Mouse (Mus musculus): ENCODE measurements around the gene Trit1. TPM values are rescaled to one million over a fixed set of nuclear protein-coding genes. Genes with fewer than 3 reads are reported as not detected.

The Trit1 gene
- total and polyA plus RNA-seq, 2 experiments from 2014 or later: 22.1 to 23.7 TPM

DNA sequence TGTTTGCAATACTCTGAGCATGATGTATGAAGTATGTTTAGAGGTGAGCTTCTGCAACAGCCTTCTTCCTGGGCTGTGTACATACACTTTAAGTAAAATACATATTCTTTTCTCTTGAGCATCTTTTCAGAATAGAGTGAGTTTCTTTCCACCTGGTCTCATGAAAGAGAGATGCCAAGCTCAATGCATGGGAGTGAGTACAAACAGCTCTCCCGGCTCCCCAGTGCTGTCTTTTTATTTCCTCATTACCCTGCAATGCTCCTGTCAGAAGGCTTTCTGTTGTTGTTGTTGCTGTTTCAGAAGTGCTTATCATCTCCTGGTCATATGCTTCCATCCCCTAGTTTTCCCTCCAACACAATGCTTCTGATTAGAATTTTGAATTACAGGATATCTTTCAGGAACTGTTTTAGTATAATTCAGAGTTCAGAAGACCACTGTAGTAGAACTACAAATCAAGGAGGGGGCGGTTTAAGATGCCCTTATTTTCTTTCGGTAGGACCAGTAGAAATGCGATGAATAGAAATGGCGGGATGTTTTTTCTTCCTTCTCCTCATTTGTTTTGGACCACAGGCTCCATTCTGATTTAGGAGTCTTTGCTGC is 3.0 kb upstream of the Trit1 start:
- Histone ChIP-seq H3K27me3 (ENCODE audit: insufficient read depth, low read length) (no peaks in the 10 kb centered on the region), H3K4me1 (ENCODE audit: insufficient read depth) (peaks cover 44% of the 10 kb centered on the region), H3K4me3 (ENCODE audit: low read depth, low read length) (0 out of 2 replicates have a peak overlapping the region, but pooled peaks have one; percentile 4), H3K4me2 (ENCODE audit: low read depth) (peak overlapping the region; percentile 42), H3K9me3 (ENCODE audit: low read length) (no peaks in the 10 kb centered on the region), H3K9ac (peak overlapping the region; percentile 39), H3K36me3 (ENCODE audit: insufficient read depth) (no peaks in the 10 kb centered on the region), H3K27ac (ENCODE audit: low read depth, low read length) (peak overlapping the region; percentile 96)
- TF ChIP-seq CTCF (IDR thresholded peaks at IDR 0.05; ENCODE audit: low read depth): no peak
- ATAC-seq (peak; percentile 5), DNase-seq (no peak)
- 2% methylated on average over 5 of the region's 5 CpGs for WGBS

DNA sequence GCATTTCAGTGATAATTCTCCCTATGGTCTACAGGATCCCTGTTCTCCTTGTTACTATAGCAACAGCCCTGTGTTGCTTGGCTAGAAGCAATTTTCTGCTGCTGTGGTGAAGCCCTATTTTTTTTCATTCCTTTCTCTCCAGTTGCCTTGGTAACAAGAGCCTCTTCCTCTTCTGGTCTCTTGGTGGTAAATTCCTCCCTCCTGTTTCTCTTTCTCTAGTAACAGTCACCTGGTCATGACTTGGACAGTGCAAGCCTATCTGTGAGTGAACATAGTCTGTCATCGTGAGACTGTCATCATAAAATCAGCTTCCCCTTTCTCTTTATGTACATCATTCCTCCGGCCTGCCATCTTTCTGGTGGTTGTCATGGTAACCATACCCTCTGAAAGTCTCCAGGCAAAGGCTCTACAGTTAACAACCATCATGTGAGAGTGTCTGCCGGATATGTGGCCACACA is 2.4 kb upstream of the Trit1 start:
- no peak overlapping the region for H3K4me3 ChIP-seq (ENCODE audit: low read depth, low read length)
- peak; percentile 80 for ATAC-seq
- H3K9ac ChIP-seq: no peak overlapping the region
- H3K27ac ChIP-seq (ENCODE audit: low read depth, low read length): peak overlapping the region; percentile 96
- DNase-seq: peak; percentile 93
- H3K27me3 ChIP-seq (ENCODE audit: insufficient read depth, low read length): no peaks in the 10 kb centered on the region
- H3K36me3 ChIP-seq (ENCODE audit: insufficient read depth): no peaks in the 10 kb centered on the region
- H3K4me1 ChIP-seq (ENCODE audit: insufficient read depth): peaks cover 45% of the 10 kb centered on the region
- 6% methylated on average over 3 of the region's 3 CpGs for WGBS
- peak overlapping the region; percentile 42 for H3K4me2 ChIP-seq (ENCODE audit: low read depth)
- no peak for TF ChIP-seq CTCF (IDR thresholded peaks at IDR 0.05; ENCODE audit: low read depth)
- H3K9me3 ChIP-seq (ENCODE audit: low read length): no peaks in the 10 kb centered on the region

DNA sequence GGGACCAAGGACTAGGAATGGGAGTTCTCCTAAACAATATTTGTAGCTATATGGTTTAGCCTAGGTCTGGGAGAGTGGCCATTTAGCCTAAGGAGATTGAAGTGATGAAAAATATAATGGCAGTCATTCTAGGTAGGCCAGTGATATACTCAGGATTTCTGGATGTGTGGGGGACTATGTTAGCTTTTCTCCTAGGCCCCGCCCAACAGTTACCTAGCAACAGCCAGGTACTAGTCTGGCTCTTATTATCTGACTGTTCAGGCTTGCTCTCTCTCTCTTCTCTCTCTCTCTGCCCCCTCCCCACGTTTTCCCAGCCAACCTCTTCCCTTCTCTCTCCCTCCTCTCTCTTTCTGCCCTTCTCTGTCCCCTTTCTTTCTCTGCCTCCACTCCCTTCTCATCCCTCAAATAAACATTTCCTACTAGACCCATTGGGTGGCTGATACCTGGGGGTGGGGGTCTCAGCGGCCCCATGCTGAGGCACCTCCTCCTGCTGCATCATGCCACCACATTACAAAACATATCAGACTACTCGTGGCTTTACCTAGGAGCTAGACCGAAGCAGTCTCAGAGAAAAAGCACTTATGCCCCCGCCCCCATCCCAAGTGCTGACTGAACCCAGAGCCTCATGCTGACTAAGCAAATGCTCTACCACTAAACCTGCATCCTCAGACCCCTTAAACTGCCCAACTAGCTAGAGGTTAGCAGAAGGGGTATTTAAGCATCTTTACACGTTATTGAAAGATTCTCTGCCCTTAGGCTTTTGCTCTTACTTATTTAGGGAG is 1.7 kb upstream of the Trit1 start:
- peak; percentile 47 for ATAC-seq
- Histone ChIP-seq H3K9me3 (ENCODE audit: low read length) (no peaks in the 10 kb centered on the region), H3K4me1 (ENCODE audit: insufficient read depth) (peaks cover 45% of the 10 kb centered on the region), H3K27ac (ENCODE audit: low read depth, low read length) (peak overlapping the region; percentile 96), H3K4me3 (ENCODE audit: low read depth, low read length) (no peak overlapping the region), H3K9ac (peak overlapping the region; percentile 47; the same call in 1 of the 2 replicates), H3K4me2 (ENCODE audit: low read depth) (peak overlapping the region; percentile 42; the same call in 1 of the 2 replicates), H3K27me3 (ENCODE audit: insufficient read depth, low read length) (no peaks in the 10 kb centered on the region), H3K36me3 (ENCODE audit: insufficient read depth) (no peaks in the 10 kb centered on the region)
- TF ChIP-seq CTCF (IDR thresholded peaks at IDR 0.05; ENCODE audit: low read depth): no peak
- DNase-seq: no peak
- WGBS: 19% methylated on average over 7 of the region's 7 CpGs

DNA sequence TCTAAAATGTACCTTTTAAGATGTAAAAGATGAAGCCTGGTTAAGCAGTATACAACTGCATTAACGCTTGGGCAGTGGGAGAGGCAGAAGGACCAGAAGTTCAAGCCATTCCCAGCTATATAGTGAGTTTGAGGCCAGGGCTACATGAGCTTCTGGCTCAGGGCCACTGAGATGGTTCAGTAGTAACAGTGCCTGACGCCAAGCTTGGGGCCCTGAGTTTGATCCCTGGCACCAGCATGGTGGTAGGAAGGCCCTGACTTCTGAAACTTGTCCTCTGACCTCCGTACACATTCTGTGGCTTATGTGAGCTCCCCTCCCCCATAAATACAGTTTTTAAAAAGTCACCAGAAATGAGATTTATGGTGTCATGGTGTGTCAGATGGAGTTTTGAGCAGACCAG is 5.2 kb downstream of the Trit1 start:
- TF ChIP-seq CTCF (IDR thresholded peaks at IDR 0.05; ENCODE audit: low read depth): no peak
- no peak for ATAC-seq
- WGBS: 94% methylated on average over 3 of the region's 3 CpGs

GRCm38 (mm10) chr4:123022896-123023295 is 6.5 kb downstream of the Trit1 start:
- Histone ChIP-seq H3K9ac (no peak overlapping the region), H3K9me3 (ENCODE audit: low read length) (no peaks in the 10 kb centered on the region), H3K4me2 (ENCODE audit: low read depth) (no peak overlapping the region), H3K4me3 (ENCODE audit: low read depth, low read length) (no peak overlapping the region), H3K36me3 (ENCODE audit: insufficient read depth) (no peaks in the 10 kb centered on the region), H3K4me1 (ENCODE audit: insufficient read depth) (peaks cover 6% of the 10 kb centered on the region), H3K27me3 (ENCODE audit: insufficient read depth, low read length) (no peaks in the 10 kb centered on the region), H3K27ac (ENCODE audit: low read depth, low read length) (no peak overlapping the region)
- WGBS: 80% methylated on average over 1 of the region's 1 CpGs
- DNase-seq (no peak), ATAC-seq (no peak)
- no peak for TF ChIP-seq CTCF (IDR thresholded peaks at IDR 0.05; ENCODE audit: low read depth)

More for the DNA sequence above, 5.2 kb downstream of the Trit1 start:
- peaks cover 12% of the 10 kb centered on the region for H3K4me1 ChIP-seq (ENCODE audit: insufficient read depth)
- no peaks in the 10 kb centered on the region for H3K36me3 ChIP-seq (ENCODE audit: insufficient read depth)
- no peak overlapping the region for H3K27ac ChIP-seq (ENCODE audit: low read depth, low read length)
- no peak overlapping the region for H3K4me2 ChIP-seq (ENCODE audit: low read depth)
- H3K9ac ChIP-seq: no peak overlapping the region
- no peak overlapping the region for H3K4me3 ChIP-seq (ENCODE audit: low read depth, low read length)
- no peaks in the 10 kb centered on the region for H3K27me3 ChIP-seq (ENCODE audit: insufficient read depth, low read length)
- no peak for DNase-seq
- no peaks in the 10 kb centered on the region for H3K9me3 ChIP-seq (ENCODE audit: low read length)

DNA sequence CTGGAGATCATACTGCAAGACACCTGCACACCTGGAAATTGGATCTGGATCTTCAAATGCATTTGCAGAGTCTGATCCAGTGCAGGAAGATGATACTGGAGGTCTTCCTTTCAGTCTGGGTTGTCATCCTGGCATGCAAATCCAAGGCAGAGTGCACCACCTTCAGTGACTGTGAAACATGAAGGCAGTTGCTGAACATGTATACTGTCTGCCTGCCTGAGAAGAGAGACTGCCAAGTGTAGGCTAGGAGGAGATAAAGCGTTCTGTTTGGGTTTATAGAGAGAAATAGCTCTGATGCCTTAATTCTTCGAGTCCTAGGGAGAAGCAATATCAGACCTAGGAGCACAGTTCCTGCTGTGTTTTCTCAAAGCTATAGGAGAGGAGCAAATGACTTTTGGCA is 9.0 kb downstream of the Trit1 start:
- H3K4me1 ChIP-seq (ENCODE audit: insufficient read depth): no peaks in the 10 kb centered on the region
- DNase-seq: no peak
- no peak for ATAC-seq
- WGBS: 84% methylated on average over 2 of the region's 2 CpGs
- no peak overlapping the region for H3K4me2 ChIP-seq (ENCODE audit: low read depth)
- no peaks in the 10 kb centered on the region for H3K9me3 ChIP-seq (ENCODE audit: low read length)
- no peak for TF ChIP-seq CTCF (IDR thresholded peaks at IDR 0.05; ENCODE audit: low read depth)
- H3K9ac ChIP-seq: no peak overlapping the region
- H3K27ac ChIP-seq (ENCODE audit: low read depth, low read length): 0 out of 2 replicates have a peak overlapping the region, but pooled peaks have one; percentile 15
- H3K27me3 ChIP-seq (ENCODE audit: insufficient read depth, low read length): no peaks in the 10 kb centered on the region
- H3K36me3 ChIP-seq (ENCODE audit: insufficient read depth): peaks cover 8% of the 10 kb centered on the region; the same call in 1 of the 2 replicates
- H3K4me3 ChIP-seq (ENCODE audit: low read depth, low read length): no peak overlapping the region

DNA sequence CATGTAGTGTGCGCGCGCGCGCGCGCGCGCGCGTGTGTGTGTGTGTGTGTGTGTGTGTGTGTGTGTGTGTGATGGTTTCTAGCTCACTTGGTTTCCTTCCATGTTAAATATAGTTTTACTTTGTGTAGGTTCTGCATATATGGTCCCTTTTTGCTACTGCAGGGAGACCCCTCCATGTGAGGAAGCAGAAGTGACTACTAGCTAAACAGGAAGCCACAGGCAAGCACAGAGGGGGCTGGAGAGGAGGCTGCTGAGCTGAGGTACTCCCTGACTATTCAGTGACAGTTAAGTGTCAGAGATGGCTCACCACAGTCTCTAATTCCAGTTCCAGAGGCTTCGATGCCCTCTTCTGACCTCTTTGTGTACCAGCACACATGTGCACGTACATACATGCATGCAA is 9.8 kb downstream of the Trit1 start:
- H3K4me2 ChIP-seq (ENCODE audit: low read depth): no peak overlapping the region
- H3K4me1 ChIP-seq (ENCODE audit: insufficient read depth): no peaks in the 10 kb centered on the region
- no peak overlapping the region for H3K9ac ChIP-seq
- ATAC-seq: no peak
- H3K27me3 ChIP-seq (ENCODE audit: insufficient read depth, low read length): no peaks in the 10 kb centered on the region
- H3K4me3 ChIP-seq (ENCODE audit: low read depth, low read length): no peak overlapping the region
- H3K9me3 ChIP-seq (ENCODE audit: low read length): no peaks in the 10 kb centered on the region
- H3K36me3 ChIP-seq (ENCODE audit: insufficient read depth): peaks cover 10% of the 10 kb centered on the region; the same call in 1 of the 2 replicates
- WGBS: 97% methylated on average over 13 of the region's 13 CpGs
- no peak for TF ChIP-seq CTCF (IDR thresholded peaks at IDR 0.05; ENCODE audit: low read depth)
- DNase-seq: no peak
- H3K27ac ChIP-seq (ENCODE audit: low read depth, low read length): no peak overlapping the region
